Mouse (Mus musculus) CD4-positive helper T cell, adult 2 months (primary cell): Measurements from ENCODE around the gene Slc38a1.

ENCODE experiments used
- DNase-seq: peaks from one replicate; pipeline ENCODE4 v3.0.0-alpha.2; 2012; ENCODE audit warnings: low read depth, missing footprints, low spot score

Slc38a1 gene

GRCm38 (mm10) chr15:96562521-96562920, 80.2 kb downstream of the Slc38a1 start:
- DNase-seq: no peak

GRCm38 (mm10) chr15:96560576-96561298, 82.0 kb downstream of the Slc38a1 start:
- DNase-seq: no peak

GRCm38 (mm10) chr15:96551569-96552380, 90.9 kb downstream of the Slc38a1 start:
- peak; percentile 73 for DNase-seq

GRCm38 (mm10) chr15:96551107-96551506, 91.6 kb downstream of the Slc38a1 start:
- no peak for DNase-seq

GRCm38 (mm10) chr15:96548363-96548762, 94.3 kb downstream of the Slc38a1 start:
- DNase-seq: peak; percentile 47

- no peak for DNase-seq
Measured at GRCm38 (mm10) chr15:96547256-96548195, 95.2 kb downstream of the Slc38a1 start.

- DNase-seq: peak; percentile 82
Measured at GRCm38 (mm10) chr15:96543181-96543828, 99.4 kb downstream of the Slc38a1 start.

- no peak for DNase-seq
Measured at GRCm38 (mm10) chr15:96542135-96542534, 100.6 kb downstream of the Slc38a1 start.

GRCm38 (mm10) chr15:96537272-96537671, 105.4 kb downstream of the Slc38a1 start:
- DNase-seq: no peak

- no peak for DNase-seq
Measured at GRCm38 (mm10) chr15:96536412-96536811, 106.3 kb downstream of the Slc38a1 start.

GRCm38 (mm10) chr15:96527686-96528085, 115.0 kb downstream of the Slc38a1 start:
- DNase-seq: no peak

GRCm38 (mm10) chr15:96524239-96524738, 118.4 kb downstream of the Slc38a1 start:
- no peak for DNase-seq
